Mouse (Mus musculus): Measurements from ENCODE around the gene Idh3a. TPM values are rescaled to one million over a fixed set of nuclear protein-coding genes. Genes with fewer than 3 reads are reported as not detected.
"Not testable (repeated sequence)": the region's sequence is repeated elsewhere in the genome, so short reads cannot be mapped to it uniquely, and the experiment has no call there.

The Idh3a gene
- polyA plus RNA-seq, 1 experiment: 140 TPM

DNA sequence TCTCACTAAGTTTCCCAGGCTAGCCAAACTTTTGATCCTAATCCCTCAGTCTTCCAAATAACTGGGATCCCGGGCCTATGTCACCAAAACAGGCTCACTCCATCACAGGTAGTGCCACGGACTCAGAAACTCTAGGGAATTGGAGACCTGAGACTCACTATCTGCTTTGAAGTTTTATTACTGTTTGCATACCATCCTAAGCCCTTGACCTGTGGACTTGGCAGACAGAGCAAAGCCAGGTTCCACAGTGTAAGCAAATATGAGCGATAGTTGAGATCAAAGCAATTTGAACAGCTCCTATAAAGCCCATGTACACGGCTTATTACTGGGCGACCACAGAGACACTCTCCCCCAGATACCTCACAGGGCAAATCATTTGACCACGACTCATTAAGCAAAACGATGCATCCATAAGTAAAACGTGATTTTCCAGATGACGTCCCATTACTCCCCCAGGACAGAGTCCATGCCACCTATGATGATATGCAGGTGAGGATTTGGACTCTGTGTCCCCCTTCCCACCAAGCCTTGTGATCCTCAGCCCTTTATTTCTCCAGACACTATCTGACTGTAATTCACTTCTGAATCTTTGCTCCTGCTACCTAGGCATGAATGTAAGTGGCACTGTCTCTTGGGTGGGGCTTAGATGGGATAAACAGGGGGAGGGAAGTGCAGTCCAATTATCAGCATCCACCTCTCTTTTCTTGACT lies 14.8 kb upstream of the Idh3a start:
- Histone ChIP-seq H3K9ac (ENCODE audit: low read depth, poor library complexity, severe bottlenecking) (no peak overlapping the region), H3K27me3 (ENCODE audit: control insufficient read depth, insufficient read depth, low read length, poor library complexity, severe bottlenecking) (no peaks in the 10 kb centered on the region), H3K9me3 (replicated peaks; ENCODE audit: control insufficient read depth, insufficient read depth, low read length, poor library complexity, severe bottlenecking) (no peaks in the 10 kb centered on the region), H3K4me1 (ENCODE audit: control insufficient read depth, insufficient read depth, low read length) (no peaks in the 10 kb centered on the region), H3K36me3 (ENCODE audit: control insufficient read depth, insufficient read depth, low read length, poor library complexity, severe bottlenecking) (no peaks in the 10 kb centered on the region), H3K27ac (ENCODE audit: insufficient read depth, low read length) (no peak overlapping the region), H3K4me3 (ENCODE audit: low read depth, low read length) (no peak overlapping the region)
- TF ChIP-seq CTCF (IDR thresholded peaks at IDR 0.05; ENCODE audit: low read depth, low read length) (no peak), EP300 (IDR thresholded peaks at IDR 0.05; ENCODE audit: insufficient read depth, low read depth, low read length) (no peak), POLR2A (IDR thresholded peaks at IDR 0.05; ENCODE audit: insufficient read depth, low read length) (no peak)

DNA sequence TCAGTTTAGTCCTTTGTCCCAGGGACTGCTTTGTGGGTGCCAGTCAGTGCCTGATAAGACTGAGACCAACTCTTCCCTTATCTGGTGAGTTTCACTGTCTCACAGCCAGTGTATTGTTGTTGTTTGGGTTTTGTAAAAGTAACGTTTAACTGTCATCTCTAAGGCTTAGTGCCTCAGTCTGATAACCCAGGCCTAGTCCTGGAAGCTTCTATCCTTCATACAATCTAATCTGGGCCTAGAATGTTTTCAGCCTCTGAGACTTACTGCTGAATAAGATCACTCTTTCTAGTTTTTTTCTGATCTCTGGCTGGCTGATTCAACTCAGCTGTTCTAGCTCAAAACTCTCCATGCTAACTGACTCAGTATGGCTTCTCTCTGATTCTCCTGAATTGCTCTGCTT lies 2.4 kb upstream of the Idh3a start:
- H3K4me1 ChIP-seq (ENCODE audit: control insufficient read depth, insufficient read depth, low read length): no peaks in the 10 kb centered on the region
- no peak overlapping the region for H3K9ac ChIP-seq (ENCODE audit: low read depth, poor library complexity, severe bottlenecking)
- TF ChIP-seq CTCF (IDR thresholded peaks at IDR 0.05; ENCODE audit: low read depth, low read length): no peak
- no peak for TF ChIP-seq POLR2A (IDR thresholded peaks at IDR 0.05; ENCODE audit: insufficient read depth, low read length)
- no peak for TF ChIP-seq EP300 (IDR thresholded peaks at IDR 0.05; ENCODE audit: insufficient read depth, low read depth, low read length)
- no peaks in the 10 kb centered on the region for H3K9me3 ChIP-seq (replicated peaks; ENCODE audit: control insufficient read depth, insufficient read depth, low read length, poor library complexity, severe bottlenecking)
- no peak overlapping the region for H3K27ac ChIP-seq (ENCODE audit: insufficient read depth, low read length)
- H3K27me3 ChIP-seq (ENCODE audit: control insufficient read depth, insufficient read depth, low read length, poor library complexity, severe bottlenecking): no peaks in the 10 kb centered on the region
- H3K36me3 ChIP-seq (ENCODE audit: control insufficient read depth, insufficient read depth, low read length, poor library complexity, severe bottlenecking): no peaks in the 10 kb centered on the region; the same call in 1 of the 2 replicates
- no peak overlapping the region for H3K4me3 ChIP-seq (ENCODE audit: low read depth, low read length)

DNA sequence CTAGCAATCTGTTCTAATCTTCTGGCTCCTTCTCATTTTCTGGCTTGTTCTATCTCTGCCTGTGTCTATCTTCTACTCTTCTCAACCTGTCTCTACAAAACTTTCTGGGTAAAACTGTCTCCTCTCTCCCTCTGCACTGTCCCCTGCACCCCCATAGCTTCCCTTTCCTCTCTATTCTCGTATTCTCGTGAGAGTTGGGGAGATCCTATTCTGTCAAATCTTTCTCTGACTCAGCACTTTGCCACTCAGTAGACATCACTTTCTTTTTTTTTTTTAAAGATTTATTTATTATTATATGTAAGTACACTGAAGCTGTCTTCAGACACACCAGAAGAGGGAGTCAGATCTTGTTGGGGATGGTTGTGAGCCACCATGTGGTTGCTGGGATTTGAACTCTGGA lies 2.0 kb upstream of the Idh3a start:
- H3K4me3 ChIP-seq (ENCODE audit: low read depth, low read length); H3K36me3 ChIP-seq (ENCODE audit: control insufficient read depth, insufficient read depth, low read length, poor library complexity, severe bottlenecking); H3K9ac ChIP-seq (ENCODE audit: low read depth, poor library complexity, severe bottlenecking); H3K27ac ChIP-seq (ENCODE audit: insufficient read depth, low read length); H3K9me3 ChIP-seq (replicated peaks; ENCODE audit: control insufficient read depth, insufficient read depth, low read length, poor library complexity, severe bottlenecking); H3K27me3 ChIP-seq (ENCODE audit: control insufficient read depth, insufficient read depth, low read length, poor library complexity, severe bottlenecking); H3K4me1 ChIP-seq (ENCODE audit: control insufficient read depth, insufficient read depth, low read length): not testable (repeated sequence)

DNA sequence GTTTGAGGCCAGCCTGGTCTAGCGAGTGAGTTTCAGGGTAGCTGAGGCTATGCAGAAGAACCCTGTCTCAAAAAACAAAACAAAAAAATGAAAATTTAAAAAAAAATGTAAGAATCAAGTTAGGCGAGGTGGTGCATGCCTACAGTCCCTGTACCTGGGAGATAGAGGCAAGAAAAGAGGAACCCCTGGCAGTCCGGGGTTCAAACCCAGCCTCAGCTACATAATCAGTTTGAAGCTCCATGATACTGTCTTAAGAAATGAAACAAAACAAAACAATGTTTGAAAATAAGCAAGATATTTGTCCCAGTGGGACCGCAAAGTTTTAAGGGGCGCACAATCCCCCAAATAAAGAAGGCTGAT lies 315 bp upstream of the Idh3a start:
- Histone ChIP-seq H3K9me3 (replicated peaks; ENCODE audit: control insufficient read depth, insufficient read depth, low read length, poor library complexity, severe bottlenecking) (no peaks in the 10 kb centered on the region), H3K4me3 (ENCODE audit: low read depth, low read length) (peak overlapping the region; percentile 34; the same call in 1 of the 2 replicates), H3K9ac (ENCODE audit: low read depth, poor library complexity, severe bottlenecking) (peak overlapping the region; percentile 51), H3K27me3 (ENCODE audit: control insufficient read depth, insufficient read depth, low read length, poor library complexity, severe bottlenecking) (no peaks in the 10 kb centered on the region), H3K27ac (ENCODE audit: insufficient read depth, low read length) (no peak overlapping the region), H3K4me1 (ENCODE audit: control insufficient read depth, insufficient read depth, low read length) (no peaks in the 10 kb centered on the region), H3K36me3 (ENCODE audit: control insufficient read depth, insufficient read depth, low read length, poor library complexity, severe bottlenecking) (peaks cover 8% of the 10 kb centered on the region)
- TF ChIP-seq EP300 (IDR thresholded peaks at IDR 0.05; ENCODE audit: insufficient read depth, low read depth, low read length): no peak
- no peak for TF ChIP-seq POLR2A (IDR thresholded peaks at IDR 0.05; ENCODE audit: insufficient read depth, low read length)
- TF ChIP-seq CTCF (IDR thresholded peaks at IDR 0.05; ENCODE audit: low read depth, low read length): no peak

DNA sequence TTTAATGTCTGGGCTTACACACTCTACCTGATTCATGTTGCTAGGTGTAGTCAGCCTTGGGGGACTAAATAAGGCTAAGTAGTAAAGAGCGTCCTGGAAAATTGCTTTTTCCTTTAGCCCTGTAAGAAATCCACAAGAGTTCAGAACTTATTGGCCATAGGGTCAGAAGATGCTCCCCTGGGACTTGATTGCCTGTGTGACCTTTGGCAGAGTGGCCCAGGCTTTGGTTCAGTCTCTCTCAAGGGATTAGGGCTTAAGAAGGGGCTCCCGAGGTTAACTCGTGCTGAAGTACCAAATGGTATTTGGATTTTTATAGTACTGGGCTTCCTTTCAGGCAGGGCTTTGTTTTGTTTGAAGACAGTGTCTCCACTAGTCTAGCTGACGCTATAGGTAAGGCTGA lies 1.7 kb downstream of the Idh3a start:
- Histone ChIP-seq H3K27me3 (ENCODE audit: control insufficient read depth, insufficient read depth, low read length, poor library complexity, severe bottlenecking) (no peaks in the 10 kb centered on the region), H3K36me3 (ENCODE audit: control insufficient read depth, insufficient read depth, low read length, poor library complexity, severe bottlenecking) (peaks cover 26% of the 10 kb centered on the region), H3K4me1 (ENCODE audit: control insufficient read depth, insufficient read depth, low read length) (no peaks in the 10 kb centered on the region), H3K9ac (ENCODE audit: low read depth, poor library complexity, severe bottlenecking) (no peak overlapping the region), H3K27ac (ENCODE audit: insufficient read depth, low read length) (no peak overlapping the region), H3K9me3 (replicated peaks; ENCODE audit: control insufficient read depth, insufficient read depth, low read length, poor library complexity, severe bottlenecking) (no peaks in the 10 kb centered on the region), H3K4me3 (ENCODE audit: low read depth, low read length) (no peak overlapping the region)
- TF ChIP-seq EP300 (IDR thresholded peaks at IDR 0.05; ENCODE audit: insufficient read depth, low read depth, low read length) (no peak), POLR2A (IDR thresholded peaks at IDR 0.05; ENCODE audit: insufficient read depth, low read length) (no peak), CTCF (IDR thresholded peaks at IDR 0.05; ENCODE audit: low read depth, low read length) (no peak)

DNA sequence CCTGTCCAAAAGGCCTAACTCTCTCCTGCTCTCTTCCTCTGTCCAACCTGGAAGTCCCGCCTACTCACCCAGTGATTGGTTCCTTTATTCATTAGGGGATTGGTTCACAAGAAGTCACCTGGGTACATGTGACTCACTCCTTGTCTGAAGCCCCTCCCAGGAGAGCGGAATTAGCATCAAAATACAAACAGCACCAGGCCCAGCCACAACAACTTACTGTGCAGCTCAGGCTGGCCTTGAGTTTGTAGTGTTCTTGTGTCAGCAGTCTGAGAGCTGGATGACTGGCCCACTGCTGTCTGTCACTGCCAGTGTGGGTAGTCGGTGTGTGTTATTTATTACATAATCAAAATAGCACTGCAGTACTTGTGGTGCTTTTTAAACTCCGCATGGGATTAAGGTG lies 7.5 kb downstream of the Idh3a start:
- not testable (repeated sequence) for H3K27me3 ChIP-seq (ENCODE audit: control insufficient read depth, insufficient read depth, low read length, poor library complexity, severe bottlenecking); H3K4me1 ChIP-seq (ENCODE audit: control insufficient read depth, insufficient read depth, low read length); H3K4me3 ChIP-seq (ENCODE audit: low read depth, low read length); H3K9ac ChIP-seq (ENCODE audit: low read depth, poor library complexity, severe bottlenecking); H3K9me3 ChIP-seq (replicated peaks; ENCODE audit: control insufficient read depth, insufficient read depth, low read length, poor library complexity, severe bottlenecking)
- peak; percentile 51 for TF ChIP-seq POLR2A (IDR thresholded peaks at IDR 0.05; ENCODE audit: insufficient read depth, low read length)
- peaks cover 67% of the 10 kb centered on the region for H3K36me3 ChIP-seq (ENCODE audit: control insufficient read depth, insufficient read depth, low read length, poor library complexity, severe bottlenecking)
- peak overlapping the region; percentile 67 for H3K27ac ChIP-seq (ENCODE audit: insufficient read depth, low read length)
